Mouse (Mus musculus) skeletal muscle tissue, adult 2 months (tissue): ENCODE results near the gene Olfr1349.
"Not testable (repeated sequence)": the region's sequence is repeated elsewhere in the genome, so short reads cannot be mapped to it uniquely, and the experiment has no call there.

Experiments
- DNase-seq: peaks from one replicate; pipeline ENCODE4 v3.0.0-alpha.2; 2012; ENCODE audit warnings: low read depth, low spot score

The Olfr1349 gene

GRCm38 (mm10) chr7:6522850-6523249 lies at the start of gene Olfr1349:
TSS of gene Olfr1349 (minus strand) at chr7:6522950.
- DNase-seq, result no peak

- no peak for DNase-seq
Measured at GRCm38 (mm10) chr7:6564541-6564940, 41.8 kb upstream of the Olfr1349 start, which contains the start of gene Olfr1350. TSS of gene Olfr1350 (plus strand) at chr7:6564841.

- no peak for DNase-seq
Measured at GRCm38 (mm10) chr7:6526141-6526540, 3.4 kb upstream of the Olfr1349 start.

- no peak for DNase-seq
Measured at GRCm38 (mm10) chr7:6525001-6525400, 2.3 kb upstream of the Olfr1349 start.

- DNase-seq, result no peak
Measured at GRCm38 (mm10) chr7:6521666-6522065, 1.1 kb downstream of the Olfr1349 start.

GRCm38 (mm10) chr7:6508648-6509047 lies 14.1 kb downstream of the Olfr1349 start, which contains the start of gene Olfr1348:
TSS of gene Olfr1348 (minus strand) at chr7:6508748.
- DNase-seq, result no peak

GRCm38 (mm10) chr7:6499655-6500054 lies 23.1 kb downstream of the Olfr1349 start, which contains the start of gene Olfr1347:
TSS of gene Olfr1347 (minus strand) at chr7:6499755.
- DNase-seq, result no peak

GRCm38 (mm10) chr7:6486841-6487240 lies 35.9 kb downstream of the Olfr1349 start, which contains the start of gene Olfr5:
TSS of gene Olfr5 (minus strand) at chr7:6486941.
- DNase-seq, result no peak

GRCm38 (mm10) chr7:6477633-6478032 lies 45.1 kb downstream of the Olfr1349 start:
- DNase-seq, result not testable (repeated sequence)

- DNase-seq, result no peak
Measured at GRCm38 (mm10) chr7:6466951-6467350, 55.8 kb downstream of the Olfr1349 start, which contains the start of gene Olfr1346. TSS of gene Olfr1346 (plus strand) at chr7:6467101.
